Mouse (Mus musculus): ENCODE results near the gene Kcnh1.

GRCm38 (mm10) chr1:192295902-192296301 lies 105.3 kb downstream of the Kcnh1 start:
- TF ChIP-seq CTCF (IDR thresholded peaks at IDR 0.05; ENCODE audit: low read depth) (no peak), EP300 (IDR thresholded peaks at IDR 0.05; ENCODE audit: low read depth) (no peak)

All from liver, postnatal 0 days (tissue).